Mouse (Mus musculus) cortical plate, adult 2 months (tissue): Measurements from ENCODE around the gene Scnn1b.

Source experiments
- CTCF ChIP-seq: fragments of 200-500 bp; IDR thresholded peaks from 2 replicates; pipeline ENCODE4 v1.5.1; 2011; ENCODE audit warnings: mild to moderate bottlenecking, control low read depth, low read length; ENCODE audit not compliant: insufficient read depth; ENCODE audit errors: extremely low read depth
- POLR2A ChIP-seq: fragments of 200-500 bp; IDR thresholded peaks from 2 replicates; pipeline ENCODE4 v1.6.1; 2011; ENCODE audit warnings: mild to moderate bottlenecking, low read length, control low read depth; ENCODE audit not compliant: insufficient read depth; ENCODE audit errors: extremely low read depth

GRCm38 (mm10) chr7:121874784-121875183 is 9.9 kb downstream of the Scnn1b start:
- TF ChIP-seq CTCF (no peak), POLR2A (no peak)
